Mouse (Mus musculus) cerebellum, postnatal 36 days (tissue): ENCODE measurements around the gene Slc4a2.

ENCODE experiments used
- DNase-seq, 2 experiments: peaks; one replicate each; pipeline ENCODE4 v3.0.0; 2021 to 2022; ENCODE audit warnings: mixed read lengths in 2 of 2

Slc4a2 gene

GRCm38 (mm10) chr5:24426556-24427284 is 3.1 kb downstream of the Slc4a2 start:
- DNase-seq: no peak

GRCm38 (mm10) chr5:24427285-24427633 is 3.6 kb downstream of the Slc4a2 start:
- no peak for DNase-seq

DNA sequence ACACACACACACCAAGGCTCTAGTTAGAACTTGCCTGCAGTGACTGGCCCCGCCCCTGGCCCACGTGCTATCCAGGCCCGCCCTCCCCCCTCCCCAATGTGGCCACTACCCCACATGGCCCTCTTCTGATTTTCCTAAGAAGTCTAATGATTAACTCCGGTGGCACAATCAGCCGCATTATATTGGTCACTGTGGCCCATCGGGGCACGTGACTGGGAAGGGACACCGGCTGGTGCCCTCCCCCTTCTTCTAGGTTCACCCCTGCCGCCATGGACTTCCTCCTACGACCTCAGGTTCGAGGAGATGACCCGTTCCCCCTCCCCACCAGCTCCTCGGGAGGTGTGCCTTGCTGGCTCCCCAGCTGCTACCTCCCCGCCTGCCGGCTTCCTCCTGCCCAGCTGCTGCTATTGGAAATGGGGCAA is 4.4 kb downstream of the Slc4a2 start:
- DNase-seq: no peak

- DNase-seq: no peak
Observed at GRCm38 (mm10) chr5:24428596-24428995, 5.0 kb downstream of the Slc4a2 start.

GRCm38 (mm10) chr5:24433993-24434392 is 10.4 kb downstream of the Slc4a2 start:
- no peak for DNase-seq

DNA sequence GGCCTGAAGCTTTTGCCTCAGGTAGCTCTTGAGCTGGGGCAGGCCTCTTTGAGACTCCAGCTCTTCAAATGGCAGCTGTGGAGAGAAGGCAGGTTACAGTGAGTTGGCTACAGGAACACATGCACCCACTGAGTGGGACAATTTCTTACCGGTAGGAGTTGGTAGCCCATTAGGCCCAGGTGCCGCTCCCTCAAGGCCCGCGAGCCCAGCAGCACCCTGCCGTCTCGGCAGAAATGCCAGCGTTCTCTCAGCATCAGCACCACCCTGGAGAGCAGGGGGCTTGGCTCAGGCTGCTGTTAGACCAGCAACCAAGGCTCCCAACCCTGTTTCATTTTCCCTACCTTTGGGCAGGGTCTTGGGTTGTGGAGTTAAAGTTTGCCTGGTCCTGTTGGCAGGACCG is 17.6 kb downstream of the Slc4a2 start:
- no peak for DNase-seq

DNA sequence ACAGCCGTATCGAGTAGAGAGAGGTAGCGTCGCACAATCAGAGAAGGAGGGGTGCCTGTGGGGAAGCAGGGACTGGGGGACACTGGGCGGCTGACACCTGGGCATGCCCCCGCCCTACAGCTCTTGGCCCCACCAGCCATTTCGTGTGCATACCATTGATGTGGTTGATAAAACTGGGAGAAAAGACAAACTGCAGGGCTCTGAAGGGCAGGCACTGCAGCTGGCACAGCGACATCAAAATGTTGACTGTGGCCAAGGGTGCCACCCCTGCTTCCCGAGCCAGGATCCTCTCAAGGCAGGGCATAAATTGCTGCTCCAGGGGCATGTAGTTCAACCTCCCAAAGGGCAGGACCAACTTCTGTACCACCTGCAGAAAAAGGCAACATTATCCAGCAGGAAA is 18.4 kb downstream of the Slc4a2 start:
- DNase-seq: no peak

- DNase-seq: no peak
Observed at GRCm38 (mm10) chr5:24443204-24443603, 19.6 kb downstream of the Slc4a2 start.

DNA sequence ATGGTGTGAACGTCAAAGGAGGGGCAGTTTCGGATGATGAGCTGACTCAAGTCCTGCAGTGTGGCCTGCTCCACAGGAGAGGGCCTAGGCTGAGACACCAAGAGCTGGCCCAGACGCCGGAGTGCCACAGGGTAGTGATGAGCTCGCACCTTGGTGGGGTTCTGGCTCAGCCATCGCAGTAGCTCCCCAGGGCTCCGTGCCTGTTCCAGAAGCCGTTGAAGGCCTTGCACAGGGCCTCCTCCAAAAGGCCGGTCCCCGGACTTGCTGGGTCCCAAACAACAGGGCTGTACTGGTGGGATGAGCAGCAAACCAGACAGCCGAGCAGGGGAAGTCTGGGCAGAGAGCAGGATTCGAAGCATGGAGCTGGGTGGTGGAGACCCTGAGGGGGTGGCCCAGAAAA is 20.3 kb downstream of the Slc4a2 start:
- DNase-seq: peak in 1 of 2 experiments; percentile 39

GRCm38 (mm10) chr5:24444746-24445427 is 21.2 kb downstream of the Slc4a2 start, which contains the start of gene Fastk:
TSS of gene Fastk (minus strand) at chr5:24445287.
- DNase-seq: peak; percentile 92 to 96

- DNase-seq: no peak
Observed at GRCm38 (mm10) chr5:24445428-24446080, 21.9 kb downstream of the Slc4a2 start.

DNA sequence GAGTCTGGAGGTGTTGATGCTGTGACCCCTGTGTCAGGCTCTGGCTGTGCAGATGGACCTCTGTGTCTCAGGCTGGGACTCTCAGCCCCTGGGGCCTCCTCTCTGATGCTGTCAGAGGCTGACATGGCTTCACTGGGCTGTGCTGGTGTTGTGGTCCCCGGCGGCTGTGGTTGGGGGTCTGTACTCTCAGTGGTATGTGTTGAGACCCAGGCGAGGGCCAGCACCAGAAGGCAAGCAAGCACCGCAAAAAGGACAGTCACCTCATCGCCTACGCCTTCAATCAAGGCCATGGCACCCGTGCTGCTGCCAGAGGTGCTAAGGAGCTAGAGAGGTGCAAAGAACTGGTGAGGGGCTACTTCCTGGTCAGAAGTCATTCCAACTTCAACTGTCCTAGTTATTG is 23.0 kb downstream of the Slc4a2 start:
- no peak for DNase-seq

DNA sequence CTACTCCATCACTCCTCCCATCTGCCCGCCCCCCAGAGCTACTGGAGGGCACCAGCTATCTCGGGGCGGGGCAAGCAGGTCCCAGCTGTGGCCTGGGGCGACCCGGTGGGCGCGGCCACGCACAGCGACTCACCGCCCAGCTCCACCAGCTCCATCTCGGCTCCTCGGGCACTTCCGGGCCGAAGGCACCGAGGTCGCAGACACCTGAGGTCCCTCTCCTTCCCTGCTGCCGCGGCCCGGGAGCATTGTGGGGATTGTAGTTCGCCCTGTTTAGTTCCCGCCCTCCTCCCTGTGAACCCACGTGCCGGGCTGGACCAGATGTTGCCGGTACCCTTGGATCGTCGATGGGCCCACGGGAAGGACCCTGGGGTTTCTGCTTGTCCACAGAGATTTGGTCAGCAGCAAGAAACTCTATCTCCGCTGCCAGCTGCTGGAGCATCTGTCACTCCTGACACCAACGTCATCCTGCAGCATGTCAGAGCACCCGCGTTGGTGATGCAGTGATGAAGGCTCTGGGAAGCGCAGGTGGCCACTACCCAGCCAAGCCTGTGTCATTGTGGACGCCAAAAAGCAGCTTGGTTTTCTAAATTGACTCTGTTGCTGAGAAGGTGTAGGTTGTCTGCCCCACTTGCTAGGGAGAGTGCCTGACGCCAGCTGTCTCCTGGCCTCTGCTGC is 24.1 kb downstream of the Slc4a2 start, which contains the start of gene Tmub1:
Gene Tmub1 (minus strand): TSS at position 231 of the 675 bp plus-strand sequence.
- peak; percentile 76 to 80 for DNase-seq

DNA sequence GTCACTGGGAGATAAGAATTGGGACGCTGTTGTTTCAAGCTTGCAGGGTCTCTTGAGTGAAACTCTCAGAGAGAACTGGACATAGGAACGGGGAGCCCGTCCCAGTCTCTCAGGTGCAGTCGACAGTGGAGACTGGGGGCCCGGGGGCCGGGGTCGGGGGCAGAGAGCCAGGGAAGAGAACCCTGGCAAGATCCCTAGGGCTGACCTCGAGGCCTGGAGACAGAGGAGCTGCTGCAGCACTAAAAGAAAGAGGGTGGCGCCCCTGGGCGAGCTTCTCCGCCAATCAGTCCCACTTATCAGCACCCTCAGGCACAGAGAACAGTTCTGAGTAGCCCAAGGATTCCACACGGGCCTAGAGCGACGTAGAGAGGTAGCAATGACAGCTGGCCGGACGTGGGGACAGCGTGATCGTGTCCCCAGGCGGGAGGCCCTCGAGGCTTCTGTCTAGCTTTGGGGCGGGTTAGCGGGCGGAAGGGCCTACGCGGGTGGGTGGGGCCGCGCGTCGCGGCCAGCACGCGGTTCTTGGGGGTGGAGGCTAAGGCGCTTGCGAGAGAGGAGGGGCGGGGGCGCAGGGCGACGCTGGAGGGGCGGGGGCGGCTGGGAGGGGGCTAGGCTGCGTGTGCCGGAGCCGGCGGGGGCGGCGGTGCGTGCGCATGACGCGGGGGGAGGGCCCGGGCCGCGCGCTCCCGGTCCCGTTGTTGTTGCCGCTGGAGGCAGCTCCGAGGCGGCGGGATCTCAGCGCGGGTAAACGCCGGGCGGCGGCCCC is 27.8 kb downstream of the Slc4a2 start:
- DNase-seq: peak; percentile 82 to 92

GRCm38 (mm10) chr5:24452030-24452690 is 28.5 kb downstream of the Slc4a2 start, which contains the start of gene Agap3:
TSS of gene Agap3 (plus strand) at chr5:24452177.
- DNase-seq: peak; percentile 46 to 51

- peak; percentile 47 to 54 for DNase-seq
Observed at GRCm38 (mm10) chr5:24452691-24453233, 29.1 kb downstream of the Slc4a2 start.

- peak; percentile 84 to 87 for DNase-seq
Observed at GRCm38 (mm10) chr5:24453283-24453984, 29.8 kb downstream of the Slc4a2 start.

DNA sequence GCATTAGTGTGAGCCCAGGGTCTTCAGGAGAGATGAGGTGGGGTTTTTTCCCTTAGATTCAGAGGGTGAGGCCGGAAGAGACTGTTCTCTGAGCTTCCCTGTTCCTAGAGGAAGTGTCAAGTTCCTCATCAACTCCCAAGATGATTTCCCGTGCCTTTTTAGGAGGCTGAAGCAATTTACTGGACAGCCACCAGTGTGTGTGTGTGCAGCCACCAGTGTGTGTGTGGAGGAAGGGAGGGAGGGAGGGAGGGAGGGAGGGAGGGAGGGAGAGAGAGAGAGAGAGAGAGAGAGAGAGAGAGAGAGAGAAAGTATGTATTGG is 30.3 kb downstream of the Slc4a2 start:
- no peak for DNase-seq

DNA sequence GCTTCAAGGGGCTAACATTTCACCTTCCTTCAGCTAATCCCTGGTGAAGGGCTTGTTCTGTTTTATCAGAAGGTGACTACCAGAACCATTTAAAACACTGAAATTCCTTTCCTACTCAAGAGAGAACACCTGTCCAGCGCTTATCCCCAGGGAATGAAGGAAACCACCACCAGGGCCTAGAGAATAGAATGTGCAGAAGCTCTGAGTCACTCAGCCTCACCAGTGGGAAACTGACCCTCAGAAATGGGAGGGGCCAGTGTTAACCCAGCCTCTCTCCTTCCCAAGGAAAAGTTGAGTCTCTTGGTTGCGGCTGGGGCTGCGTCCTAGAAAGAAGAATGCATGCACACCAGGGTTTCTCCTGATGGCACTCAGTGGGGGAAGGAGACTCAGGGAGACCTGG is 31.4 kb downstream of the Slc4a2 start:
- no peak for DNase-seq

GRCm38 (mm10) chr5:24455613-24456012 is 32.0 kb downstream of the Slc4a2 start:
- no peak for DNase-seq

GRCm38 (mm10) chr5:24466762-24467161 is 43.1 kb downstream of the Slc4a2 start:
- no peak for DNase-seq
